Mouse (Mus musculus) embryonic facial prominence, embryonic 14.5 days (tissue): ENCODE results near the gene Myh7b. TPM values are rescaled to one million over a fixed set of nuclear protein-coding genes. Genes with fewer than 3 reads are reported as not detected.
A peak's percentile ranks its signal among the peaks of the same experiment; 100 is the strongest.

ENCODE experiments used
- ATAC-seq: fragments of 200-750 bp; cut with Nextera tagmentation; 2 replicates; pipeline ENCODE4 v1.8.0; 2017; ENCODE audit warnings: low read depth, moderate number of reproducible peaks, moderate TSS enrichment
- DNase-seq: peaks from one replicate; pipeline ENCODE4 v3.0.0-alpha.2; 2015; ENCODE audit warnings: low spot score
- H3K27ac ChIP-seq: fragments of 300-500 bp; sonication (generic); replicated peaks from 2 replicates; pipeline ENCODE4 v1.5.1; 2014; ENCODE audit warnings: low read depth, mild to moderate bottlenecking, low read length, moderate library complexity
- H3K27me3 ChIP-seq: fragments of 300-500 bp; sonication (generic); replicated peaks from 2 replicates; pipeline ENCODE4 v1.6.1; 2014; ENCODE audit warnings: low read length; ENCODE audit not compliant: control insufficient read depth, insufficient read depth
- H3K36me3 ChIP-seq: fragments of 300-500 bp; sonication (generic); 2 replicates; pipeline ENCODE4 v1.6.1; 2014; ENCODE audit warnings: low read length, mixed read lengths; ENCODE audit not compliant: control insufficient read depth, insufficient read depth
- H3K4me1 ChIP-seq: fragments of 300-500 bp; sonication (generic); 2 replicates; pipeline ENCODE4 v1.6.1; 2014; ENCODE audit warnings: antibody characterized with exemption, low read length; ENCODE audit not compliant: control insufficient read depth, insufficient read depth
- H3K4me2 ChIP-seq: fragments of 300-500 bp; sonication (generic); 2 replicates; pipeline ENCODE4 v1.6.1; 2014; ENCODE audit warnings: low read depth, mild to moderate bottlenecking, low read length, moderate library complexity, mixed read lengths
- H3K4me3 ChIP-seq: fragments of 300-500 bp; sonication (generic); 2 replicates; pipeline ENCODE4 v1.5.1; 2014; ENCODE audit warnings: low read depth, mild to moderate bottlenecking, low read length
- H3K9ac ChIP-seq: fragments of 300-500 bp; sonication (generic); 2 replicates; pipeline ENCODE4 v1.6.1; 2014; ENCODE audit warnings: low read depth, mild to moderate bottlenecking, low read length, moderate library complexity, mixed read lengths
- H3K9me3 ChIP-seq: fragments of 300-500 bp; sonication (generic); 2 replicates; pipeline ENCODE4 v1.6.1; 2016; ENCODE audit warnings: low read length; ENCODE audit not compliant: control insufficient read depth
- WGBS: fragments of 180-500 bp; shearing (Covaris S2); extraction: QIAGEN DNeasy Blood & Tissue Kit; methylation state at CpG from one replicate; pipeline ENCODE4 v1.1.7; 2014; 5-methylcytosine and 5-hydroxymethylcytosine counted together
- polyA plus RNA-seq: library from polyadenylated mRNA; unstranded; fragments of >200 nt; fragmentation: Nextera tagmentation; extraction: Ambion mirVana; gene quantifications from 2 replicates; pipeline ENCODE4 v1.2.1, GENCODE M21; 2014

Myh7b gene
- polyA plus RNA-seq, 1 experiment from 2014 or later: 4.6 TPM

DNA sequence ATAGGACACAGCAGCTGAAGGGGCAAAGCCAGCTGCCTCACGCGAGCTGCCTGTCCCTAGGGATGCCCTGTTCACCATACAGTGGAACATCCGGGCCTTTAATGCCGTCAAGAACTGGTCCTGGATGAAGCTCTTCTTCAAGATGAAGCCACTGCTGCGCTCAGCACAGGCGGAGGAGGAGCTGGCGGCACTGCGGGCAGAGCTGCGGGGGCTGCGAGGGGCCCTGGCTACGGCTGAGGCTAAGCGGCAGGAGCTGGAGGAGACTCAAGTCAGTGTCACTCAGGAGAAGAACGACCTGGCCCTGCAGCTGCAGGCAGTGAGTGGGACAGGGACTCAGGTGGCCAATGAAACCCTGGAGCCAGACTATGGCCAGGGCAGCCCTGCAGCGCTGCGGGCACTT is 15.3 kb downstream of the Myh7b start:
- Histone ChIP-seq H3K27ac (no peak overlapping the region), H3K4me1 (0 out of 2 replicates have a peak, but pooled peaks cover 8% of the 10 kb centered on the region), H3K4me2 (no peak overlapping the region), H3K9ac (no peak overlapping the region), H3K36me3 (peaks cover 1% of the 10 kb centered on the region; the same call in 1 of the 2 replicates), H3K4me3 (no peak overlapping the region), H3K9me3 (no peaks in the 10 kb centered on the region), H3K27me3 (peaks cover 36% of the 10 kb centered on the region)
- DNase-seq (no peak), ATAC-seq (no peak)
- 45% methylated on average over 15 of the region's 15 CpGs for WGBS

GRCm38 (mm10) chr2:155627030-155627738 is 16.2 kb downstream of the Myh7b start:
- 0 out of 2 replicates have a peak, but pooled peaks cover 8% of the 10 kb centered on the region for H3K4me1 ChIP-seq
- DNase-seq (peak; percentile 61), ATAC-seq (no peak)
- H3K9ac ChIP-seq: no peak overlapping the region
- H3K4me2 ChIP-seq: no peak overlapping the region
- H3K36me3 ChIP-seq: peaks cover 10% of the 10 kb centered on the region; the same call in 1 of the 2 replicates
- H3K27ac ChIP-seq: no peak overlapping the region
- no peak overlapping the region for H3K4me3 ChIP-seq
- WGBS: 54% methylated on average over 21 of the region's 21 CpGs
- no peaks in the 10 kb centered on the region for H3K9me3 ChIP-seq
- peaks cover 46% of the 10 kb centered on the region for H3K27me3 ChIP-seq

GRCm38 (mm10) chr2:155628112-155628511 is 17.1 kb downstream of the Myh7b start:
- ATAC-seq (no peak), DNase-seq (no peak)
- WGBS: 89% methylated on average over 9 of the region's 9 CpGs
- H3K4me3 ChIP-seq: no peak overlapping the region
- H3K27me3 ChIP-seq: peaks cover 55% of the 10 kb centered on the region
- H3K4me1 ChIP-seq: 0 out of 2 replicates have a peak, but pooled peaks cover 8% of the 10 kb centered on the region
- H3K9ac ChIP-seq: no peak overlapping the region
- no peak overlapping the region for H3K27ac ChIP-seq
- no peaks in the 10 kb centered on the region for H3K9me3 ChIP-seq
- no peak overlapping the region for H3K4me2 ChIP-seq
- H3K36me3 ChIP-seq: peaks cover 19% of the 10 kb centered on the region; the same call in 1 of the 2 replicates

- Histone ChIP-seq H3K4me2 (0 out of 2 replicates have a peak overlapping the region, but pooled peaks have one; percentile 81), H3K36me3 (peaks cover 23% of the 10 kb centered on the region), H3K4me1 (0 out of 2 replicates have a peak, but pooled peaks cover 8% of the 10 kb centered on the region), H3K27ac (no peak overlapping the region), H3K4me3 (no peak overlapping the region), H3K9ac (no peak overlapping the region), H3K9me3 (no peaks in the 10 kb centered on the region), H3K27me3 (peaks cover 57% of the 10 kb centered on the region)
- WGBS: 71% methylated on average over 13 of the region's 13 CpGs
- DNase-seq: no peak
- no peak for ATAC-seq
These were observed 17.5 kb downstream of the Myh7b start for GRCm38 (mm10) chr2:155628519-155628918.

GRCm38 (mm10) chr2:155629231-155629661 is 18.2 kb downstream of the Myh7b start:
- peaks cover 31% of the 10 kb centered on the region for H3K36me3 ChIP-seq
- no peaks in the 10 kb centered on the region for H3K9me3 ChIP-seq
- ATAC-seq: peak; percentile 50
- WGBS: 2% methylated on average over 14 of the region's 35 CpGs
- H3K4me1 ChIP-seq: 0 out of 2 replicates have a peak, but pooled peaks cover 8% of the 10 kb centered on the region
- H3K27me3 ChIP-seq: peaks cover 64% of the 10 kb centered on the region
- H3K4me2 ChIP-seq: peak overlapping the region; percentile 81
- peak overlapping the region; percentile 37 for H3K4me3 ChIP-seq
- DNase-seq: peak; percentile 66
- no peak overlapping the region for H3K27ac ChIP-seq
- H3K9ac ChIP-seq: peak overlapping the region; percentile 59

- Histone ChIP-seq H3K4me1 (0 out of 2 replicates have a peak, but pooled peaks cover 8% of the 10 kb centered on the region), H3K9me3 (no peaks in the 10 kb centered on the region), H3K27ac (no peak overlapping the region), H3K27me3 (peaks cover 67% of the 10 kb centered on the region), H3K36me3 (peaks cover 40% of the 10 kb centered on the region), H3K4me3 (no peak overlapping the region), H3K9ac (no peak overlapping the region; the same call in 1 of the 2 replicates), H3K4me2 (no peak overlapping the region)
- 45% methylated on average over 9 of the region's 20 CpGs for WGBS
- ATAC-seq (no peak), DNase-seq (no peak)
These were observed 19.1 kb downstream of the Myh7b start for GRCm38 (mm10) chr2:155630153-155630552.

DNA sequence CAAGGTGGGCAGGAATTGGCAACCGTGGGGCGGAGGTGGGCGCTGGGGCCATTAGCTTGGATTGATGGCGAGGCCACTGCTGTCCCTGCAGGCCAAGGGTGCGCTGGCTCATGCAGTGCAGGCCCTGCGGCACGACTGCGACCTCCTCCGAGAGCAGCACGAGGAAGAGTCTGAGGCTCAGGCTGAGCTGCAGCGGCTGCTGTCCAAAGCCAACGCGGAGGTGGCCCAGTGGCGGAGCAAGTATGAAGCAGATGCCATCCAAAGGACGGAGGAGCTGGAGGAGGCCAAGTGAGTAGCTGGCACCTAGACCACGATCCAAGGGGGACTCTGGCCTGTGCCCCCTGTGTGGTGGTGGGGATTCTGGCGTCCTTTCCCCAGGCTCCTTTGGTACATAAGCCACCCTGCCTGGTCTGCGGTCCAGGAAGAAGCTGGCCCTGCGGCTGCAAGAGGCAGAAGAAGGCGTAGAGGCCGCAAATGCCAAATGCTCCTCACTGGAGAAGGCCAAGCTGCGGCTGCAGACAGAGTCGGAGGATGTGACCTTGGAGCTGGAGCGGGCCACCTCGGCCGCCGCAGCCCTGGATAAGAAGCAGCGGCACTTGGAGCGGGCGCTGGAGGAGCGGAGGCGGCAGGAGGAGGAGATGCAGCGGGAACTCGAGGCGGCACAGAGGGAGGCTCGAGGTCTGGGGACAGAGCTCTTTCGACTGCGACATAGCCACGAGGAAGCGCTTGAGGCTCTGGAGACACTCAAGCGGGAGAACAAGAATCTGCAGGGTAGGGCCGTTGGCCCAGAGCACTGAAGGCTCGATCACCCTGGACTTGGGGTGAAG is 19.8 kb downstream of the Myh7b start:
- Histone ChIP-seq H3K4me2 (no peak overlapping the region), H3K36me3 (peaks cover 46% of the 10 kb centered on the region), H3K4me3 (no peak overlapping the region), H3K4me1 (0 out of 2 replicates have a peak, but pooled peaks cover 8% of the 10 kb centered on the region), H3K27me3 (peaks cover 67% of the 10 kb centered on the region), H3K9me3 (no peaks in the 10 kb centered on the region), H3K27ac (no peak overlapping the region), H3K9ac (no peak overlapping the region; the same call in 1 of the 2 replicates)
- DNase-seq (no peak), ATAC-seq (no peak)
- WGBS: 31% methylated on average over 37 of the region's 43 CpGs

- Histone ChIP-seq H3K4me1 (0 out of 2 replicates have a peak, but pooled peaks cover 8% of the 10 kb centered on the region), H3K27ac (no peak overlapping the region), H3K36me3 (peaks cover 61% of the 10 kb centered on the region), H3K4me2 (no peak overlapping the region), H3K9me3 (no peaks in the 10 kb centered on the region), H3K4me3 (no peak overlapping the region), H3K27me3 (peaks cover 67% of the 10 kb centered on the region), H3K9ac (no peak overlapping the region)
- no peak for DNase-seq
- no peak for ATAC-seq
- WGBS: 68% methylated on average over 30 of the region's 30 CpGs
These were observed 21.3 kb downstream of the Myh7b start for GRCm38 (mm10) chr2:155632138-155632936.
